Mouse (Mus musculus): ENCODE data around the gene Phactr1. TPM values are rescaled to one million over a fixed set of nuclear protein-coding genes. Genes with fewer than 3 reads are reported as not detected.

The Phactr1 gene
- 38.0 and 42.7 TPM in 2 replicates for polyA plus RNA-seq (2012; rRNA removed)

DNA sequence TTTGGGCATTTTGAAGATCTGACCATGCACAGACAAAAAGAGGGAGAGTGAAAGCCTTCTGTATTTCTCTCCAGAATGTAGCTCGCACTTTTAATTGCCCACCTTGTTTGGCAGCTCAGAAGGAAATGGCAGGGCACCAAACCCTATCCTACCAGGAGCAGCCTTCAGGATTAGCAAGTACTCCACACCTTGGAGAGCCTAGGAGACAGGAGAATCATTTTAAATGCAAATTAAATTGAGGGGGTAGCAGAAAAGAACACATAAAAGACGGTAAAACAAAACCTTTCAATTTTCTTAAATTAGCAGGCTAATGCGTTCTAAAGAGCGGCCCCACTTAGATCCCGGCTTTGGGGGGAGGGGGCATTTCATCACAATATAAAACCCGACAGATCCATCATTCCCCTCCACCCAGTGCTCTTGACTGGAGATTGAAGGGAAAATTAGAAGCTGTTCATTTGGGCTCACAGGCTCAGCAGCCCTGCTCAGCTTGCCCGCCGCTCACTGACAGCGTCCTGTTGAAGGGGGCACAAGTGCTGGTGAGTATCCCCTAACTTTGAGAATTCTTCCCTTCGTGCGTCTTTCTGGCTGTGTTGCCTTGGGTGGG, at the start of gene Phactr1:
Gene Phactr1 (plus strand): TSS at position 233 of the 604 bp plus-strand sequence.

DNA sequence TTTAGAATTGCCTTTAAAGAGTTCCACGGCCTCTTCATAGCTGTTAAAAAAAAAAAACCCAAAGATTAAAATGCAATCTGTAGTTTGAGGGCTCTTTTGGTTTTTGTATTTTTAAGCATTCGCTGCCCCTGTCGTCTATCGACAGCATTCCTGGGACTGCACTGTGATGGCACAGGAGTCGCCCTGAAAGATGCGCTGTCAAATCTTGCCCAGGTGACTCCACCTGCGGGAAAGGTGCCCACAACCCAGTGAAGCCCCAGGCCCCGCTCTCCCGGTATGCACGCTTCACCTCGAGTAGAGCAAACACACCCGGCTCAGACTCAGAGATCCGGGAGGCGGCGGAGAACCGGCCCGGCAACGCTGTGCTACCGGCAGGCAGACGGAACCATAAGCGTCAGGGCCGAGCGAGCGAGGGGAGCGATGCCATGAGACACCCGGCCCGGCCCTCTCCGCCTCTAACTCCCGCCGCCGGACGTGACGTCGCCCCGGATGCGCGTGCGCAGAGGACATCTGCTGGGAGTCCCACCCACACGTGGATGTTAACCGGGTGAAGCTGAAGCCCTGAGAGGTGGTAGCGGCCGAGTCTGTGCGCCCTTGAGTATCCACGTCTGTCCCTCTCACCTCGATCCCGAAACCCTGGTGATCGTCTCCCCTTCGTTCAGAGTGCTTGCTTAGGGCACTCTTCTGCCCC, 490.7 kb downstream of the Phactr1 start, which contains the start of gene Tbc1d7:
Gene Tbc1d7 (minus strand): TSS at position 482 of the 691 bp plus-strand sequence.

Measured in central nervous system, embryonic 18 days (tissue).